ENCODE assay signal across 8 mouse cellular contexts in the genomic region with DNA sequence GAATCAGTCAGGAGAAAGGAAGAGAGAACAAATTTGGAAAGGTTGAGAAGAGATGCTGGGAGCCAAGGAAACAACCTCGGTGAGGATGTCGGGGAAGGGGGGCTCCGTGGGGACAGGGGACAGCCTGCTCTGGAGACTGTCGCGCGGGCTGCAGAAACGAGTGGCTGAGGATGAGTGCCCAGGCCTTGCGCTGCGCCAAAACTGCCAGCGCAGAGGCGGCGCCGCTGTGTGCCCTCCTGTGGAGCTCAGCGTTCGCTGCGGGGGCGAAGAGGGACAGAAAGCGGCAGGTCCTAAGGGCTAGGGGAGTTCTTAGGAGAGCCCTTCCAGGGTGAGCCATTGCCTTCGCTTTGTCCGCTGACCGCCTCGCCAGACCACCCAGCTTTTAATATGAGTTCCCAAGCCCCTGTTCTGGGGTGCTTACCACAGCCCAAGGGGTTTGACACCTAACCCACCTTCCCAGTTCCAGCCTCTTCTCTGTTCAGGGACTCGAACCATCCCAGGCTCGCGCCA. TPM values are rescaled to one million over a fixed set of nuclear protein-coding genes. Genes with fewer than 3 reads are reported as not detected.
DNase-seq lines count a peak whose midpoint lies in the region; ATAC-seq and TF ChIP-seq lines count a peak whose summit lies in the region.

No protein-coding gene starts in this region.

- no peak for TF ChIP-seq POLR2A in thymus, adult 2 months (IDR thresholded peaks at IDR 0.05; ENCODE audit: control insufficient read depth, extremely low read depth, insufficient read depth, low read length, poor library complexity)

- H3K9ac ChIP-seq in liver, postnatal 0 days (replicated peaks) = no peak overlapping the region
- H3K9ac ChIP-seq in stomach, embryonic 15.5 days = no peak overlapping the region

- no peak for TF ChIP-seq EP300 in liver, postnatal 0 days (IDR thresholded peaks at IDR 0.05; ENCODE audit: low read depth)

- DNase-seq in gastrocnemius, postnatal 10 days = peak; percentile 11
- no peak for DNase-seq in gastrocnemius, postnatal 14 days
- peak; percentile 8 for DNase-seq in thymus, postnatal 4 days
- no peak for DNase-seq in thymus, adult 2 months
- no peak for DNase-seq in hindbrain, embryonic 10.5 days (ENCODE audit: low spot score)
- no peak for DNase-seq in liver, postnatal 0 days
- no peak for DNase-seq in thymus, postnatal 14 days

- H3K4me2 ChIP-seq in liver, postnatal 0 days (ENCODE audit: low read depth, low read length) = peak overlapping the region; percentile 62; the same call in 1 of the 2 replicates
- peak overlapping the region; percentile 92 for H3K4me2 ChIP-seq in stomach, embryonic 15.5 days

- H3K4me1 ChIP-seq in thymus, adult 2 months (replicated peaks; ENCODE audit: control insufficient read depth, insufficient read depth, low read length) = no peaks in the 10 kb centered on the region; the same call in 1 of the 2 replicates
- peaks cover 24% of the 10 kb centered on the region for H3K4me1 ChIP-seq in hindbrain, embryonic 10.5 days (replicated peaks)
- H3K4me1 ChIP-seq in liver, postnatal 0 days (ENCODE audit: insufficient read depth) = no peaks in the 10 kb centered on the region
- H3K4me1 ChIP-seq in stomach, embryonic 15.5 days = peaks cover 17% of the 10 kb centered on the region

- H3K27ac ChIP-seq in thymus, adult 2 months (ENCODE audit: control insufficient read depth, insufficient read depth, low read length) = no peak overlapping the region
- no peak overlapping the region; the same call in 1 of the 2 replicates for H3K27ac ChIP-seq in hindbrain, embryonic 10.5 days
- H3K27ac ChIP-seq in liver, postnatal 0 days (ENCODE audit: low read depth) = no peak overlapping the region
- no peak overlapping the region for H3K27ac ChIP-seq in stomach, embryonic 15.5 days

- no peak for TF ChIP-seq CTCF in thymus, adult 2 months (IDR thresholded peaks at IDR 0.05; ENCODE audit: borderline replicate concordance, control insufficient read depth, extremely low read depth, insufficient read depth, low read length, poor library complexity)
- no peak for TF ChIP-seq CTCF in liver, postnatal 0 days (IDR thresholded peaks at IDR 0.05; ENCODE audit: low read depth)

- H3K27me3 ChIP-seq in thymus, adult 2 months (ENCODE audit: control insufficient read depth, insufficient read depth, low read length) = peaks cover 8% of the 10 kb centered on the region
- H3K27me3 ChIP-seq in hindbrain, embryonic 10.5 days (ENCODE audit: insufficient read depth, poor library complexity, severe bottlenecking) = peaks cover 73% of the 10 kb centered on the region
- peaks cover 60% of the 10 kb centered on the region for H3K27me3 ChIP-seq in liver, postnatal 0 days (ENCODE audit: insufficient read depth, low read length)
- H3K27me3 ChIP-seq in stomach, embryonic 15.5 days (replicated peaks) = peaks cover 64% of the 10 kb centered on the region

- 5% methylated on average over 25 of the region's 25 CpGs for WGBS in thymus, adult 2 months
- under 1% methylated on average over 25 of the region's 25 CpGs for WGBS in hindbrain, embryonic 10.5 days
- WGBS in liver, postnatal 0 days (ENCODE audit: insufficient replicate concordance) = 1% methylated on average over 25 of the region's 25 CpGs
- WGBS in stomach, embryonic 15.5 days = 1% methylated on average over 25 of the region's 25 CpGs

- H3K9me3 ChIP-seq in hindbrain, embryonic 10.5 days = no peaks in the 10 kb centered on the region
- no peaks in the 10 kb centered on the region for H3K9me3 ChIP-seq in liver, postnatal 0 days (ENCODE audit: low read length)
- H3K9me3 ChIP-seq in stomach, embryonic 15.5 days = no peaks in the 10 kb centered on the region

- intact Hi-C loops in gastrocnemius, postnatal 14 days (cut with DNase I; ENCODE audit: low total_unique reads) = loop anchor here (5.0 kb wide), 1 partner anchor 219 kb away; no protein-coding TSS in a partner anchor

- no peak for ATAC-seq in liver, postnatal 0 days
- no peak for ATAC-seq in stomach, embryonic 15.5 days (ENCODE audit: insufficient read depth, low FRiP score, low read depth)

- H3K36me3 ChIP-seq in thymus, adult 2 months (ENCODE audit: control insufficient read depth, insufficient read depth, low read length) = no peaks in the 10 kb centered on the region
- H3K36me3 ChIP-seq in hindbrain, embryonic 10.5 days = no peaks in the 10 kb centered on the region
- H3K36me3 ChIP-seq in liver, postnatal 0 days (replicated peaks; ENCODE audit: insufficient read depth, low read length) = no peaks in the 10 kb centered on the region
- no peaks in the 10 kb centered on the region for H3K36me3 ChIP-seq in stomach, embryonic 15.5 days

- H3K4me3 ChIP-seq in thymus, adult 2 months (ENCODE audit: control insufficient read depth, insufficient read depth, low read length) = no peak overlapping the region
- peak overlapping the region; percentile 67 for H3K4me3 ChIP-seq in hindbrain, embryonic 10.5 days
- H3K4me3 ChIP-seq in liver, postnatal 0 days (ENCODE audit: low read depth, low read length) = peak overlapping the region; percentile 38; the same call in 1 of the 2 replicates
- peak overlapping the region; percentile 51 for H3K4me3 ChIP-seq in stomach, embryonic 15.5 days (replicated peaks)

RNA-seq across cellular contexts. Expression of gene Shisa9, which starts 0.8 kb away (rescaled TPM):
- under 1 TPM; 0.21 to 0.59 TPM for total RNA-seq in gastrocnemius, postnatal 10 days (2021)
- not detected for total RNA-seq in gastrocnemius, postnatal 14 days (2021)
- 1.3 TPM in 2 replicates for polyA plus RNA-seq in thymus, adult 2 months (2012; rRNA removed)
- 0.76 and 1.1 TPM in 2 replicates for polyA plus RNA-seq in hindbrain, embryonic 10.5 days (2016; fragmentation: Nextera tagmentation; extraction: Ambion mirVana)
- polyA plus RNA-seq in liver, postnatal 0 days (2015; fragmentation: Nextera tagmentation; extraction: Ambion mirVana) = 0.45 and 0.58 TPM in 2 replicates
- polyA plus RNA-seq in stomach, embryonic 15.5 days (2015; fragmentation: Nextera tagmentation; extraction: Ambion mirVana) = 1.4 and 1.6 TPM in 2 replicates

Comparison
In these comparisons a context has a peak if more than half of its experiments do, and no peak if none do; other contexts are left out.
1. DNase-seq: peak in gastrocnemius, postnatal 10 days (single experiment) and thymus, postnatal 4 days (single experiment); none in gastrocnemius, postnatal 14 days (single experiment), thymus, adult 2 months (single experiment), hindbrain, embryonic 10.5 days (single experiment), liver, postnatal 0 days (single experiment) and thymus, postnatal 14 days (single experiment).